Mouse (Mus musculus) thymus, postnatal 25 days (tissue): Measurements from ENCODE around the gene Ppp1r15b.

Experiments
- DNase-seq: peaks from one replicate; pipeline ENCODE4 v3.0.0; 2022

Gene Ppp1r15b

DNA sequence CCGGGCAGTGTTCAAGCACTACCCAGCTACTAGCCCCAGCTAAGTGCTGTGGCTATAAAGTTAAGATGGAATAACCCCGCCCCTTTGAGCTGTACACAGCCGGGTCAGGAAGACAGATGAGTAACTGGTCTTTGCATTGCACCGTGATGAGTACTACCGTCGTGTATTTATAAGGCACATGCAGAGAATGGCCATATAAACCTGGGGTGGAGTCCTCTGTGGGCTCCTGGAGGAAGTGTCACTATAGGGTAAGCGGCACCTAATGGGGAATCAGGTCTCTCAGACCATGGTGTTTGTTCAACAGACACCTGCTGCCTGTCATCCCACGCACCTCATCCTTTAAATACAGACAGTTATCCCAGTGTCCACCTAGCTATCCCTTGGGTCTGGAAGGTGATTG is 32.0 kb downstream of the Ppp1r15b start:
- no peak for DNase-seq

DNA sequence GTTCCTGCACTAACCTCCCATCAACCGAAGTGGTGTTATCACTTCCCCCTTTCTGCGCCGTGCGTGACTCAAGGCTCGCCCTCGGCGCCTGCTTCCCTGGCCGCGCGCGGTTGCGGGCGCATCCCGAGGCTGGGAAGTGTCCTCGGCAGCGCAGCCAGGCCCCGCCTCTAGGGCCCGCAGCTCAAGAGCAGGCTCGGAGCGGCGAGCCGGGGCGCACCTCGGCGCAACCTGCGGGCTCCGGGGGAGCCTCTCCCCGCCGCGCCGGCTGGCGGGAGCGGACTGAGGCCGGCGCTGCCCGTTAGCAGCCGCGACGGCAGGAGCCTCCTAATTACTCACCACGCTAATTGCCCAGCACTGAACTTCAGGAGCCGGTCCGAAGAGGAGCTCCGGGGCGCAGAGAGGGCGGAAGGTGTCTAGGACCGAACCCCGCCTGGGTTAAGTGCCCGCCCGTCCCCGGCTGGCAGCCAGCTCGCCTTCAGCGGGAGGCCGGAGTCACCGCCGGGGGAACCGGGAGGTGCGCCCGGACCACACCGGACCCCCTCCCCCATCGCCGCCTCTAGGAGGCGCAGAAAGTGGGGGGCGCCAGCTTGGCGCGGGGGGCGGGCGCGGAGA is 33.0 kb downstream of the Ppp1r15b start, which contains the start of gene Plekha6:
Gene Plekha6, plus strand, starts transcription at position 391 of the 612 bp plus-strand sequence.
- peak; percentile 43 for DNase-seq

DNA sequence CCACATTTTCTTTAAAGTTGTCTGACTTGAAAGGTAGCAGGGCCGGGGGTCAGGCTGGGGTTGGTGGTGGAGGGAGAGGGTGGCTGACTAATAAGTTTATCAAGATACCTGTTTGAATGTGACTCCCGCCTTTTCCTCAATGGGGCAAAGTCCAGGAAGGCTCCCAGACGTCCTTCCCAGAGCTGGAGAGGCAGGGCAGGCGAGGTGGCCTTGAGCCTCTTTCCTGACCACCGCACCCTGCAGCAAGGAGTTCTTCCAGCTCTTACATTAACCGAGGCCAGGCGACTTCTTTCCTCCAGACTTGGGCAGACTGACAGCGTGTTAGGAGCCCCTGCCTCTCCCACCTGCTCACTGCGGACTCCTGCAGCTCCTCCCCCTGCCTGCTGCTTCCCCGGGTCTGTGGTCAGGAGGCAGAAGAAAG is 33.7 kb downstream of the Ppp1r15b start:
- peak; percentile 58 for DNase-seq

DNA sequence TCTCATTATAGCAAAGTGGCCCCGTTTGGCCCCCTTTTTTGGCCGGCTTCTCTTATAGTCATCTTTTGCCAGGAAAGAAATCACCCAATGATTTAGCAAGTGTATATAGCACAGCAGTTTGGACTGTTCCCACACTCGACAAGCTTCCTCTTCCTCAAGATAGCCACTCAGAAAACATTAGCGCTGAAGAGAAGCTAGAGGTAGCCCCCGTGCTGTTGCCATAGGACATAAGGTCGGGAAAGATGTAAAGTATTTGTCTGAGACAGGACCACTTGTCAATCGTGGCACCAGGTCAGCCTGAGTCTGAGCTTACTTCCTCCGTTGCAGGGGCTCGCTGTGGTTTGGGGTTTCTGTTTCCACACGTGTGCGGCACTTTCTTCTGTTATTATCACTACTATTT is 34.2 kb downstream of the Ppp1r15b start:
- DNase-seq, result no peak

DNA sequence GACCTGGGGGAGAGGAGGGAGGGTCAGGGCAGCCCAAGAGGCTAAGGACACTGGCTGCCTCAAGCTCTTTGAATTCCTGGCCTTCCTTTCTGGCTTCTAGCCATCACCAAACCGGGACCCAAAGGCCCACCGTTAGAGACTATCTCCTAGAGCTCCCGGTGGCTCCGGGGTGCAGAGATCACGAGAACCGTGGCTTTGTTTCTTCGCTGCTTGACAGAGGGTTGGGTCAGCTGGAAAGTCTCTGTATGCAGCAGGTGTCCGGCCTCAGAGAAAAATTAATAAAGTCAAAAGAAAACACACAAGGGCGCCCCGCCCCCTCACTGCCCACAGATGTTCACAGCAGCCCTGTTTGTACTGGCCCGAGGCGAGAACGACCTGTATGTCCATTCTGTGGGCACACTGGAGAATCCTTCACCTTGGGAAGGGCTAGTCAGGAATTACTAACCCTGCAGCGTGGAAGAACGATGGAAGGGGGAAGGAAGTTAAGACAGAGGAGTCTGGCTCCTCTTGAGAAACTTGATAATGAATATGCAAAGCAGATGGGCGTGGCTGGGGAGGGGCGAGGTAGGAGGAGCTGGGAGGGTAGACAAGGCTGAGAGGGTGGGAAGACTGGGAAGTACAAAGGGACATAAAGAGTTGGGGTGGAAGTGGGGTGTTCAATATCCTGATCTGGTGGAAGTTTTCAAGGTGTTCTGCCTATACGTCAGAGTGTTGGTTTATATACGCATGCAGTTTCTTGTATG is 37.5 kb downstream of the Ppp1r15b start:
- DNase-seq, result no peak

DNA sequence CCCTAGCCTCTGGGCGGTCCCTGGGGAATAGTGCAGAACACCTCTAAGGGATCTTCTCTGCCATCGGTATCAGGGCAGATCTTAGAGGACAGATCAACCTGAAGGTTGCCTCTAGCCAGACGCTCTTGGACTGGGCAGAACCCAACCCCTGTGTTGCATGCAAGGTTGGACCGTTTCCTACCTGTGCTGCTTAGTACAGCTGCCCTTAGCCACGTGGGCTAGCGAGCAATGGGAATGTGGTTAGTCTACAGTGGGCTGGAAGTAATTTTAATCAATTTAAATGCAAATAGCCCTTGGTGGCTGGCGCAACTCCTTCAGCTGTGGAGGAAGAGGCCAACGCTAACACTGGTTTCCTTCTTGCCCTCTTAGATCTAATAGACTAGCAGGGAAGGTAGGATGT is 39.3 kb downstream of the Ppp1r15b start:
- DNase-seq, result no peak

DNA sequence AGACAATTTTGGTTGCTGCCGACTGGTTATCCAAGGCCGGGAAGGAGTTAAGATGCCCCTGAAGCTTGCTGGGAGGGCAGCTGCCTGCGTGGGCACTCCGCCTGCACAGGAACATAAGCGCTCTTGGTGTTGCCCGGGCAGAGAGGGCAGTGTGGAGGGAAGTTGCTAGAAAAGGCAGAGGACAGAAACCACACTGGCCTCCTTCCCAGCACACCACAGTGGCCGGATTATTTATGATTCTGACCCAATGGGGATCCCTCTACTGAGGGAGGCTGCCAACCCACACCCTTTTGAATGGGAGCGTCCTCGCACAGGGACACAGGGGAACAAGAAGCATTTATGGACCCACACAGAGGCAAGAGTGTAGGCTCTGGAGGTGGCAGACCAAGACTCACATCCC is 40.4 kb downstream of the Ppp1r15b start:
- DNase-seq, result no peak

DNA sequence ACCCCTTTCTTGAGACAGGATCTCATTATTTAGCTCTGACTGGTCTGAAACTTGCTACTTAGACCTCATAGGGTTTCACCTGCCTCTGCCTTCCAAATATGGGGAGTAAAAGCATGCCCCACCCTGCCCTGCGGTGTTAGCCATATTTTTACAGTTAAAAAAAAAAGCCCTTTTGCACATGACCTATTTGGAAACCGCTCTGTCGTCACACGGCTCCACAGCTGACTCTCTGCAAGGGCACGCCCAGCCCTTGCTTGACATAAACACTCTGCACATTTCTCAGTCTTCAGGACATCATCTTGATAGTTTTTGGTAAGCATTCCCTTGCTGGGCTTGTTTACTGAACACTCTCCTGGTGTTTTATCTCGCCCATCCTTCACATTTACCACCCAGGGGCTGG is 44.2 kb downstream of the Ppp1r15b start:
- no peak for DNase-seq

DNA sequence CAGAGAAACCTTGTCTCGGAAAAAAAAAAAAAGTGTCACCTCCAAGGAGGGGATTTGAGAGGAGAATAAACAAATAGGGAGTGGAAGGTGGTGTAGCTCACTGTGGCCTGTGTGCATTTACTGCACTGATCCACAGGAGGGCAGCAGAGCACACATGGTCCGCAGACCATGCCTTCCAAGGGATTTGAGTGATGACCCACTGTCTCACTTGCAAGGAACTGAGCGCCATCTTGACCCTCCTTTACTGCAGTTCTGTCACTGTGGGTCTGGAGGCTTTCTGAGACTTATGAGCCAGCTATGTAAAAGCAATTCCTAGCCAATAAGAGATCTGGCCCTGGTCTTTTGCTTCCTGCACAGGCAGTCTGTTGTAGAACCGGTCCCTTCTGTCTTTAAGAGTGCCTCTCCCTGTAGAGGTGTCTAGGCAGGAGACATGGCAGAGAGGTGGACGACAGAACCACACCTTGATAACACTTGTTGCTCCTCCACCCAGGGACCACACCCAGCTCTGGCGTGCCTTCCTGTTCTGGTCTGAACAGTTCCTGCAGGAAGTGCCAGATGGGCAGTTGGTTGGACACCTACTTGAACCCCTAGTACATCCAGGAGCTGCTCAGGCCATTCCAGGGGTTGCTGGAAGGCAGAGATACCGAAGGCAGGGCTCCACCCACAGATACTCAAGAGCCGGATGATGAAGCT is 46.7 kb downstream of the Ppp1r15b start:
- DNase-seq, result peak; percentile 56

DNA sequence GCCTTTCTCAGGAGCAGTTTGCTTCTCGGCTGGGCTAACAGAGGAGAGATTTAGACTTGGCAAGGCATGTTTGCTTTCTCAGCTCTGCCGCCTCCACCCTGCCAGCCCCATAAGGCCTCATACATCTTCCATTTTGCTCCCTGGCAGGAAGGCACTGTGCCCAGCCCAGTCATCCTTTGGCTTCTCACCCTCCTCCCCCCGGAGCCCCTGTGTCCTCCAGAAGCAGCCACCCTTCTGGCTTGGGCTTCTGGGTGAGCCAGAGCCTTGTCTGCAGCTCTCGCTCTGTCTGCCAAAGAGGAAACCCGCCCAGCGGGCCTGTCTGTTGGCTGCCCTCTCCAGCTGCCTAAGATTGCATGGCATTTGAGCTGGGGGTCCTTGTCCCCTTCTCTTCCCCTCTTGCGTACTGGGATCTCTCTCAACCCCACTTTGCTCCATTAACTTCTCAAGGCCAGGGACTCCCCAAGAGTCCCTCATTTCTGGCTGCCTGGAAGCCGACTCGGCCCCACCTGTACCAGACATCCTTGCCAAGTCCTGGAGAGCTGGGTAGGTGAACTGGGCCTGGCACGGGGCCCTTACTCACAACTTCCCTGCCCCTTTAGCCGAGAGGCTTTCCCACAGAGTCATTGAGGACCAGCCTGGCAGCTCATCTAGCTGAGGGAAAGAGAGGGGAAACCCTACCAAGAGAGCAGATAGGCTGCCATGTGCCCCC is 47.9 kb downstream of the Ppp1r15b start:
- DNase-seq, result no peak

DNA sequence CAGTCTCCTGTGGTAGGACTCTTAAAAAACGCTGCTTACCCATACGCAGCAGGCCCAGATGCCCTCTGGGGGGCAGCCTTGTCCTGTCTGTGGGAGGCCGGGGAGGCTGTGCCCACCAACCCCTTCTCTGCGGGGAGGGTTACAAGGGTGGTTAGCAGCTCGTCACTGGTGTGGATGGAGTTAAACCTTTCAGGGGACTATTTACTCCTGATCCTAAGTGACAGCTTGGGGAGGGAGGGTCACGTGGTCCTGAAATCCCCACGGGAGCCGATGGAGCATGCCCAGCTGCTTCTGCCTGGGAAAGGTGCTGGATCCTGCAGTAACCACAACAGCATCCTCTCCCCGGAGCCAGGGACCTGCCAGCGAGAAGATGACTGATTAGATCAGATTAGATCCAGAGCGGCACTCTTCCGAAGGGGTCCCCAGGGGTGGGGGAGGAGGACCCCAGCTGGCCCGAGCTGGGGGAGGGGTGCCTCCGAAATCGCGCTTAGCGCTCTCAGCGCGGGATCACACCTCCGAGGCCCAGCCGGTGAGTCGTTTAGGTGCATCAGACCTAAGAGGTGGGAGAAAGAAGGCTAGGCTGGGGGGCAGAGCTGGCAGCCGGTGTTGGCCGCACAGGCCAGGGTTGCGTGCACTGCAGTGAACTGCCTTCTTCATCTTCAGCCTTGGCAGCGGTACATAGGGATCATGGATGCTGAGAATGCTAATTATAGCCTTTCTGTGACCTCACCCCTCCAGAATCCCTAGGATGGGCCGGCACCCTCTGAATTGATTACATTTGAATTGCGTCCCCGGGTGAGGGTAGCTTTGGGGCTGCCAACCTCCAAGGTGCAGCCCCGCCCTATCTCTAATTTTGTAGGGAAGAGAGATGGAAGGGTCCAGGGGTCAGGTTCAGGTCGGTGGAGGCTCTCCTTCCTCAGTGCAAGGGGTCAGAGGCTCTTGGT is 50.4 kb downstream of the Ppp1r15b start:
- DNase-seq, result peak; percentile 85

DNA sequence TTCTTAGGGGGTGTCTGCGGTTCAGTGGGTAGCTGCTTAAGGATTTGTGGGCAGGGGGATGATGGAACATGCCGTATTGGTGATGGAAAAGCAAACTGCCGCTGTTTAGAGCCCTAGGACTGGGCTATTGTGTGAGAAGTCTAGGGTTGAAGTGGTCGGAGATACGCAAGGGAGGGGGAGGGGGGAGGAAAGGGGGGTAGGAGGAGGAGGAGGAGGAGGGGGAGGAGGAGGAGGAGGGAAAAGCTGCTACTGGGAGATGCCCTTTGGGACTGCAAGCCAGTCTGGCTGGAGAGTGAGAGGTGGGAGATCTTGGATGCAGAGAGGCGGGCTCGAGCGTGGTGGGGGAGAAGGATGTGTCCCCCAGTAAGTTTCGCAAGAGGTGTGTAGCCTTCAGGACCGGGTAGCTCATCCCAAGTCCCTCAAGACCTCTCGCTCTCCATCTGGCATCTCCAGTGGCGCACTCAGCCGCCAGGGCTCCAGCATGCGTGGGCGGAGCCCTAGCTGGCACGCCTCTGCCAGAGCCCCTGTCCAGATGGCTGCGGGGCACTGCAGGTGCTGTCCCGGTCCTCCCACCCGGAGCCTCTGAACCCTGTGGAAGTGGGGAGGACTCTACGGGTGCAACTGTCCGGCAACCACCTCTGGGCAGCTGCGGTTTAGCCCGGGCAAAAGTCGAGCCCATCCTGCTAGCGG is 51.2 kb downstream of the Ppp1r15b start:
- DNase-seq, result peak; percentile 23

DNA sequence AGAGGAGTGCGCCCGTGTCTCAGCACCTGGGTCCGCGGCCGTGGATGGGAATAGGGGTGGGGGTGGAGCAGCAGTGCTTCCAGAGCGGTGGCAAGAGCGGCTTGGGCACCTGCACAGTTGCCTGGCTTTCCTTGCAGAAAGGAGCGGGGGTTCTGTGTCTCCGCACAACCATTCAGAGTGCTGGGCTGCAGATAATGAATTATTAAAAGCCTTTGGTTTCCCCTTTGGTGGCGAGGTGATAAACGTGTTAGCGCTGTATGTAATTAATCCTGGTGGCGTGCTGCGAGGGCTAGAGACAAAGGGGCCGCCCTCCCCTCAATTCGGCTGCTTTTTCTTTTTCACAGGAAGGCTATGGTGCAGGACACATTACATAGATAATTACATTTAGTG is 51.8 kb downstream of the Ppp1r15b start:
- DNase-seq, result no peak

DNA sequence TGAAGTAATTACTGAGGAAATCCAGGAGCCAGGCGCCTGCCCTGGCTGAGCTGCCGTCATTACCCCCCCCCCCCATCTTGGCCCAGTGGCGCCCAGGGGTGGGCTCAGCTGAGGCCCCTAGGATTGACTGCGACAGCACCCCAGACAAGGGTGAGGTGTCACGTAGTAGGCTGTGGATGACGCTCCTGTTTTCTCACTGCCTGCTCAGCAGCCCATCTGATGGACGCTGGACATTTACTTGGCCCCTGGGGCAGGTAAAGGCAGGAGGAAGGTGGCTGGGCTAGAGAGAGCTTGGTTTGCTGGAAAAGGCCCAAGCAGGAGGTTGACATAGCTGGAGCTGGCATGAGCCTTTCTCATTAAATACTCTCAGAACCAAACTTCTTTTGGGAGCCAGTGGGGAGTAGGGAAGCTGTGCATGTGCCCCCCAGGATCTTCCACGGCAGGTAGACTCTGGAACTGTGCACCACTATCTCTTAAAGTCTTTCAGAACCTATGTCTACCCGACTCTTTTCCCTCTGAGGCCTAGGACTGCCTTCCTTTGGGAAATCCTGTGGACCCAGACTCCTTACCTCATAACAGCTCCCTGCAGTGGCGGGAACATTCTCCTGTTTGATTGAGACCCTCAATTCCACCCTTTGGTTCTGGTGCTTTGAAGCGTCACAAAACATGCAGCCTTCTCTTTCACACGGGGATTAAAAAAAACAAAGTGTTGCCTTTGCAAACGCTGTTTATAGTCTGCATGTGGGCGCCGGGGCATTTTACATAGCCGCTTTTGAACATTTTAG is 52.4 kb downstream of the Ppp1r15b start:
- no peak for DNase-seq

DNA sequence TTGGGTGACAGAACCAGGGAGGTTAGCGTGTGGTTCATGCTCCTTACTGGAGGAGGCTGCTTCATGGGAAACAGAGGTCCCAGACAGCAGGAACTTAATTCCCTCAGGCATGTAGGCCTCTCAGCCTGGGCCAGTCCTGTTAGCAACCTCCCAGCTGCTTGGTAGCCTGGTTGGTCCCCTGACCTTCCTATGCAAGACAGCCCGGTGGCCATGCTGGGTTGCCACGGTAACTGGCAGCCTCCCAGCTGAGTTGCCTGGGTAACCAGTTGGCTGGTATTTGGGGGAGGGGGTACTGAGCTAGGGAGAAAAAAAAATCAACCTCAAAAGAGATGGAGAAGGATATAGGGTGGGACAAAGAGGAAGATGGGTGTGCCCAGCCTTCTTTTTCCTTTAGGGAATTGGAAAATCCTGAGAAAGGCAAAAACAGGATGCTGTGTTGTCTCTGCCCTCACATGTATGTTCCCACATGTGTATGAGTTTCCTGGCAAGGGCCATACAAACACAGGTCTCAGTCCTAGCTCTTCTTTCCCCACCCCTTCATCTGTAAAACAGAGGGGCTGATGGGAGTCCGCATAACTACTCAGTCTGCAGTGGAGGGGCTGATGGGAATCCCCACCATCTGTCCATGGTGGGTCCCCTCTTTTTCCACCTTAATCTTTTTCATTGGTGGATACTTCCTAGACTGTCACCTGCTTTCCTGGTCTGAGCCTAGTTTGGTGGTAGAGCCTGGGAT is 57.2 kb downstream of the Ppp1r15b start:
- DNase-seq, result no peak

DNA sequence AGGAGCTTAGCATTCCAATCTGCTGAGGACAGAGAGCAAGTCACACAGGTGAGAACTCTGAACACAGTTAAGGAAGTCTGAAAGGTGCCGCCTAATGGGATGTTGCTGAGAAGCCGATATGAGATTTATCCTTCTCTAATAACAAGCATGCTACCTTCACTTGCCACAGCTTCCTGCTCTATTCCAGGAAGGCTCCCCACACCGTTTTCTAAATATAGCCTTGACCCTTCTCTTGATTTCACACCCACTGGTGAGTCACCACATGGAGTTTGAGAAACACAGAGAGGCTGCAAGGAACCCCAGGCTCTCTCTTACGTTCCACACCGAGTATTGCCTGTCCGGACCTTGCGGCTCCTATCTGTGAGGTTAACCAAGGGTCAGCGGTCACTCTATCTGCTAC is 57.8 kb downstream of the Ppp1r15b start:
- DNase-seq, result no peak
